Mouse (Mus musculus) heart, adult 9 months (tissue): ENCODE measurements around the gene Gm3238.
"Not testable (repeated sequence)": the region's sequence is repeated elsewhere in the genome, so short reads cannot be mapped to it uniquely, and the experiment has no call there.

Source experiments
- DNase-seq, 2 experiments: peaks; one replicate each; pipeline ENCODE4 v3.0.0; 2022; ENCODE audit warnings: low spot score in 2 of 2

Gm3238 gene

GRCm38 (mm10) chr10:77771225-77771624 lies at the start of gene Gm3238:
Gene Gm3238 (minus strand): TSS chr10:77771325.
- DNase-seq: not testable (repeated sequence)

- no peak for DNase-seq
Measured at GRCm38 (mm10) chr10:77819203-77819602, 48.1 kb upstream of the Gm3238 start.

GRCm38 (mm10) chr10:77818523-77818922 lies 47.4 kb upstream of the Gm3238 start:
- DNase-seq: no peak

- DNase-seq: no peak
Measured at GRCm38 (mm10) chr10:77815514-77815913, 44.4 kb upstream of the Gm3238 start.

GRCm38 (mm10) chr10:77814382-77814781 lies 43.3 kb upstream of the Gm3238 start, which contains the start of gene Gm2696:
Gene Gm2696 (plus strand): TSS chr10:77814682.
- DNase-seq: no peak

GRCm38 (mm10) chr10:77811743-77812142 lies 40.6 kb upstream of the Gm3238 start, which contains the start of gene Gm9507:
Gene Gm9507 (minus strand): TSS chr10:77811843.
- DNase-seq: no peak

- DNase-seq: no peak
Measured at GRCm38 (mm10) chr10:77804095-77804494, 33.0 kb upstream of the Gm3238 start.

GRCm38 (mm10) chr10:77798921-77799508 lies 27.9 kb upstream of the Gm3238 start, which contains the start of gene Gm19668:
Gene Gm19668 (minus strand): TSS chr10:77799133.
- no peak for DNase-seq

- DNase-seq: not testable (repeated sequence)
Measured at GRCm38 (mm10) chr10:77798164-77798920, 27.2 kb upstream of the Gm3238 start.

- no peak for DNase-seq
Measured at GRCm38 (mm10) chr10:77797677-77798076, 26.6 kb upstream of the Gm3238 start.

GRCm38 (mm10) chr10:77794976-77795375 lies 23.9 kb upstream of the Gm3238 start, which contains the start of gene Gm9639:
Gene Gm9639 (minus strand): TSS chr10:77795076.
- no peak for DNase-seq

- DNase-seq: no peak
Measured at GRCm38 (mm10) chr10:77788621-77789020, 17.5 kb upstream of the Gm3238 start.

GRCm38 (mm10) chr10:77787876-77788275 lies 16.8 kb upstream of the Gm3238 start, which contains the start of gene Gm7137:
Gene Gm7137 (minus strand): TSS chr10:77788200.
- peak; percentile 16 to 36 for DNase-seq

- not testable (repeated sequence) for DNase-seq
Measured at GRCm38 (mm10) chr10:77783396-77783795, 12.3 kb upstream of the Gm3238 start.

- not testable (repeated sequence) for DNase-seq
Measured at GRCm38 (mm10) chr10:77782442-77782841, 11.3 kb upstream of the Gm3238 start, which contains the start of gene Gm3250. Gene Gm3250 (minus strand): TSS chr10:77782542.

GRCm38 (mm10) chr10:77776844-77777243 lies 5.7 kb upstream of the Gm3238 start, which contains the start of gene Gm7138:
Gene Gm7138 (minus strand): TSS chr10:77776944.
- DNase-seq: not testable (repeated sequence)

- not testable (repeated sequence) for DNase-seq
Measured at GRCm38 (mm10) chr10:77772142-77772541, 1.0 kb upstream of the Gm3238 start.

- DNase-seq: no peak
Measured at GRCm38 (mm10) chr10:77769727-77770126, 1.4 kb downstream of the Gm3238 start.

GRCm38 (mm10) chr10:77759582-77759981 lies 11.5 kb downstream of the Gm3238 start, which contains the start of gene Gm3233:
Gene Gm3233 (minus strand): TSS chr10:77759682.
- DNase-seq: not testable (repeated sequence)

- DNase-seq: no peak
Measured at GRCm38 (mm10) chr10:77753448-77753847, 17.7 kb downstream of the Gm3238 start.

- DNase-seq: not testable (repeated sequence)
Measured at GRCm38 (mm10) chr10:77752312-77752711, 18.8 kb downstream of the Gm3238 start.

GRCm38 (mm10) chr10:77751254-77751653 lies 19.9 kb downstream of the Gm3238 start, which contains the start of gene Gm9736:
Gene Gm9736 (minus strand): TSS chr10:77751354.
- not testable (repeated sequence) for DNase-seq
